Mouse (Mus musculus) small intestine, adult 2 months (tissue): ENCODE measurements around the gene Zfp790.

Source experiments
- CTCF ChIP-seq: fragments of 200-500 bp; IDR thresholded peaks from 2 replicates; pipeline ENCODE4 v1.5.1; 2012; ENCODE audit warnings: low read depth, mild to moderate bottlenecking, control low read depth, inconsistent platforms, low read length, moderate library complexity, mixed read lengths; ENCODE audit not compliant: insufficient replicate concordance, insufficient read length; ENCODE audit errors: extremely low read depth
- POLR2A ChIP-seq: fragments of 200-500 bp; IDR thresholded peaks from 2 replicates; pipeline ENCODE4 v1.6.1; 2012; ENCODE audit warnings: low read depth, mild to moderate bottlenecking, control low read depth, inconsistent platforms, low read length, moderate library complexity

GRCm38 (mm10) chr7:29785023-29785422 lies 30.9 kb upstream of the Zfp790 start:
- TF ChIP-seq CTCF (no peak), POLR2A (no peak)
